Mouse (Mus musculus) retina, postnatal 1 day (tissue): ENCODE measurements around the gene Tango2.

ENCODE experiments used
- DNase-seq: peaks from one replicate; pipeline ENCODE4 v3.0.0-alpha.2; 2012

Tango2 gene

DNA sequence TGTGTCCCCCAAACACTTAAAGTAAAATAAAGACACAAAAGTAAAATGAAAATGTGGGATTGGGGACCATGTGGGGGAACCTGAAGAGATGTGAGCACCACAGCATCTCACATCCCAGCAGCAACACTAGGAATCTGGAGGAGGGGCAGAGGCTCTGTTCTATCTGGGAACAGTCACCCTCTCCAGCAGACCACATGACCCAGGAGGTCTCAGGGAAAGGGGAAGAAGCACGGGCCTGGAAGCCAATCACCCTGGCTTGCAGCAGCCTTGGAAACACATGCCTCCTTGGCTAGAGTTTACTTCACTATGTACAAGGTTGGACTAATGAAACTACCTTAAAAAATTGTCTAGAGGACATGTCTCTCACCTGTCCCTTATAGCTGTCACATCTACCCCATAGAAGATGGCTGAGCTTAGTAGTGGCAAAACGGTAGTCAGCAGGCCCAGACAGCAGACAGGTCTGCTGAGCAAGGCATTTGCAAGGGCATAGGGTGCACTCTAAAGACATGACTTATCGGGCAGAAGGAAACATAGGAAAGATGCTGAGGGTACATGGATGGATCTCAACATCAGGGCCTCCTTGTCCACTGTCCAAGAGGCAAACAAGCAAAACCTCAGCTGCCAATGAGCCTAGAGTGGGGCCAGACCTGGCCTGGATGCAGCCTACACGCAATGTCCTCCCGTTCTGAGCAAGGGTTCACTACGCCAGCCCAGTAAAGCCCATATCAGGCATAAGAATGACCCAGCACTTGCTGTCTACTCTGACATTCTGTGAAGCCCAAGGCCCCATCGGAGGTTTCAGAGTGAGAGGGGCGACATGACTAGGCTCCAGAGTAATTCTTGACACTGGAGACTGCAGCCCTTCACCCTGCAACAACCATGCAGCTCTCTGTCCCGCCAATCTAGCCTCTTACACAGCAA, 5.0 kb downstream of the Tango2 start:
- no peak for DNase-seq

- DNase-seq: no peak
Measured at GRCm38 (mm10) chr16:18342076-18342475, 5.8 kb downstream of the Tango2 start.

DNA sequence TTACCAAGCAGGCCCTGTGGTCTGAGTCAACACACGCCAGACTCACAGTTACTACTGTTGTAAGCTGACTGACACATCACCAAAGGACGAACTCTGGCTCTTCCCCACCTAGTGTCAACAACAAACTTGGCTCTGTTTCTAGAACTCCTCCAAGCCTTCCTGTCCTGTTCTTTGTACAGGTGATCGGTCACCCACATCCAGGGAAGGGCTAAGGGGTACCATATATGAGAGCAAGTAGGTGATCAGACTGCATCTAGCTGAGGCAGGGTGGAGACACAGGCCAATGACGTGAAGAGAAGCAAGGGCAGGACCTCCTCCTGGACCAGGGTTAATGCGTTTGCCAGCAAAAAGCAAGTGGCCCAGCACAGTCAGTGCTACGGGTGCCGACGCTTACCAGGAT, 6.3 kb downstream of the Tango2 start:
- no peak for DNase-seq

DNA sequence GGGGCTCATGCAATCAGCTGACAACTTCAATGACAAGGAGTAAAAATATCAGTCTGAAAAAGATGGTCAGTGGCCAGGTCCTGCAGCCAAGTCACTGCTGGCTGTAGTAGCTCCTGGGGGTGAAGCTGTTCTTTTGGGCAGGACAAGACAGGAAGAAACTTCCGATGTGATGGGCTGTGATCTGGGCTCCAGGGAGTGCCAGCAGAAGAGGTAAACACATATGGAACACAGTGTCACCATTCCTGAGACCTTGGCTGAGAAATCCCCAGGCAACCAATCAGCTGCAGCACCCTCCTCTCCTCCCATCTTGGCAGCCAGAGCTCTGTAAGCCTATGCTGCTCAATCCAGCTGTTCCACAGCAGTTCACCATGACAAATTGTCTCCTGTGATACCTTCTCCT, 8.0 kb downstream of the Tango2 start:
- no peak for DNase-seq

GRCm38 (mm10) chr16:18337261-18337660, 10.6 kb downstream of the Tango2 start:
- no peak for DNase-seq

GRCm38 (mm10) chr16:18335981-18336380, 11.9 kb downstream of the Tango2 start:
- no peak for DNase-seq

DNA sequence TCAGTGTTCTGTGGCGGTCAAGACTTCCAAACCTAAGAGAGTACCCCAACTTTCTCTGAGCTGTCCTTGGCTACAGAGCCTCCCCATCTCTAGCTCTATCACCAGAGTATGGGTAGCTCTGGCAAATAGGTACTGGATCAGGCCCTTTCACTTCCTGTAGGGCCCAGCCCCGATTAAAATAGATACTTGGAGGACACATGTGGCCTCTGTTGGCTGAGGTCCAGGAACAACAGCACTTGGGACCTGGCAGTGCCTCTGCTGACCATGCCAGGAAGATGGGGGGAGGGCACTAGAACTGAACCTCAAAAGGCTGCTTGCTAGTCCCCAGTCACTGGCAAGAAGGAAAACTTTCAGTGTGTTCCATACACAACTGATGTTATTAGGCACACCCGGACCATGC, 13.9 kb downstream of the Tango2 start:
- no peak for DNase-seq

DNA sequence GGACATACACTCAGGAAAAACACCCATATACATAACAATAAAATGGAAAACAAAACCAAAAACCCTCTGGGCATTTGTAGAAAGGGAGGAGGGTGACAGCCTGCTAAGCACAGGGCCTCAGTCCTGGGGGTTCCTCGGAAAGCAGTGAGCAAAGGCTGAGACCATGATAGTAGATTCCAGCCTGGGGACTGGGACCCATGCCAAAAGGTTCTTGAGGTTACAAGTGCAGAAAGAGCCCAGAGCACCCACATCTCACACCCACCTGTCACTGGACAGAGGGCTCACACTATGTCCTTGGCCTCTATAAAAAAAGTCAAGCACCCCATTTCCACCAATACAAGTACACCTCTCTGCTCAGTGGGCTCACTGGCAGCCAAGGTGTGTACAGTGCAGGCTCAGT, 19.4 kb downstream of the Tango2 start:
- DNase-seq: no peak

GRCm38 (mm10) chr16:18327936-18328335, 20.0 kb downstream of the Tango2 start:
- no peak for DNase-seq

DNA sequence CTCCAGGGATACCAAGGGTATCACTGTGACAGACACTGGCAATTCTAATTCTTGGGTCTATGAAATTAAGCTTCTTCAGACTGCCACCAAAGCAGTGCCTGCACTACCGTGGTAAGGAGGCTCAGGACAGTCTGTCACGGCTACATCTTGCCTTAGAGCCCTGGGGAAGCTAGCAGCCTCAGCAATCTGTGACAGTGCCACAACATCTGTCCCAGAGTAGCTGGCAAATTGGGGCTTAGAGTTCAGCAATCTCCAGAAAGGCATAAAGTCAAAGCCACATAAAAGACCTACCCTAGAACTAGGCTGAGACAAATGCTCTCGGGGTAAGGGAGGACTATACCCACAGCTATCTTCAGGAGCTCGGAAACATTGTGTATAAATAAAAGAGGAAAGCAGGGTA, 22.2 kb downstream of the Tango2 start:
- no peak for DNase-seq

DNA sequence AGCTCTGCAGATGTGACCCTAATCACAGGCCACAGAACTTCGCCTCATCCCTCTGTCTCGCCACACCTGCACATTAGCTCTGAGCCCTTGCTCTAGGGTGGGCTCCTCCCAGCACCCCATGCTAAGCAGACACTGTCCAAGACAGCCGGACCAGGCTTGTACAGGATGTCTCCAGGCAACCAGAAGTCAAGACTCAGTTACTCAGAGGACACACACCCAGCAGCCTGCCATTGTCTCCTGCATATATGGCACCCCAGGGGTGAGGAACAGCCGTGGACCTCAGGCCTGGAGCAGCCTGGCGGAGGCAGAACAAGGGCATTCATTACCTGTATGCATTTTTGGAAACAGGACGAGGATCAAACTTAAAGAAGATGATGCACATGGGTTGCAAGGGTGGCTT, 23.9 kb downstream of the Tango2 start:
- no peak for DNase-seq

- DNase-seq: no peak
Measured at GRCm38 (mm10) chr16:18323460-18323859, 24.4 kb downstream of the Tango2 start.

DNA sequence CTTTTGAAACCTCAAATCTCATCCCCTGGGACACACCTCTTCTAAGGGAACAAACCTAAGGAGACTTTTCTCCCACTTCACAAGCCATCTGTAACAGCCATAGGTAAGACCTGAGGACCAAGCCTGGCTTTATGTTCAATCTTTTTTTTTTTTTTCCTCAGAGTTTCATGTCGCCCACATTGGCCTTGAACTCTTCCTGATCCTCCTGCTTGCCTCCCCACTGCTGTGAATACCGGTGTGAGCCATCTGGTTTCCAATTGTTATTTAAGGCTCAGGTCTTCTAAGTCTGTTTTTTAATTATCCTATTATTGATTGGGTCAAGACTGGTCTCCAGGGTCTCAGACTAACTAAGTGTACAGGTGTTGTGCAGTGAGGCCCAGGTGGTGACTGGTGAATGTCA, 26.5 kb downstream of the Tango2 start:
- DNase-seq: no peak

- no peak for DNase-seq
Measured at GRCm38 (mm10) chr16:18318992-18319391, 28.9 kb downstream of the Tango2 start.

- DNase-seq: no peak
Measured at GRCm38 (mm10) chr16:18308159-18308558, 39.7 kb downstream of the Tango2 start.

- DNase-seq: peak; percentile 7
Measured at GRCm38 (mm10) chr16:18289614-18290013, 58.3 kb downstream of the Tango2 start.

GRCm38 (mm10) chr16:18289067-18289588, 58.8 kb downstream of the Tango2 start, which contains the start of gene Dgcr8:
Dgcr8 (minus strand) TSS chr16:18289246.
- peak; percentile 99 for DNase-seq

DNA sequence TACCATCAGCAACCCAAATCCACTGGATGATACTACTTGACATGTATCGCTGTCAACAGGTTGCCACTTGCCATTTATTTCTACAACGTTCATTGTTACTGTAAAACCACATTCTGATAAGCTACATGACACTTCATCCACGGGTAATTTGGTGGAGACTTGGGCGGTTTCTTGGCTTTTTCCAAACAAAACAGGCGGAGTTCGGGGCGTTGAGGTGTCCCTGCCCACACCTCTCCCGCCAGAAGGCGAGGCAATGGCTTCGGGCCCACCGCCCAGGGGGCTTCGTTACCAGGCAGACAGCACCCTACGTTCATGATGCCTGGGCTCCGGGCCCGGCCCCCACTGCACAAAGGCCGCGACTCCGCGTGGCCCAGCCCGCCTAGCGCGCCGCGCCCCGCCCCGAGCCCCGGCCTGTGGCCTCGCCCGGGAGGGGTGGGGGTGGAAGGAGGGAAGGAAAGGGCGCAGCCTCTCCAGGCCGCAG, 59.3 kb downstream of the Tango2 start:
- no peak for DNase-seq

DNA sequence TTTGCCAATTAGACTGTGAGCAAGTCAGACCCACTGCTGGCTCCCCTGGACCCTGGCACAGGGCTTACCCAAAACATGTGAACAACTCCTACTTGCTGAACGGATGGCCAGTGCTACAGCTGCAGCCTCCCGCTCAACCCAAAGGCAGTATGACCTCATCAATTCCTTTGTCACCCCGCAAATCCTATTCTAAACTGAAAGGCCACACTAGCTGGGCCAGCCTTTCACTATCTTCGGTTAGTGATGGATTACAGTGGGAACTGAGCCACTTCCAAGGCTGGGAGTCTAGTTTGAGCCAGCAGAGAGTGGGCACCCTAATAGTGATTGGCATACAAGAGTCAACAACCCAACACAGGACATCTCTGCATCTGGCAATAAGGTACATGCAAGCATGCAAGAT, 59.7 kb downstream of the Tango2 start:
- peak; percentile 53 for DNase-seq

- DNase-seq: peak; percentile 66
Measured at GRCm38 (mm10) chr16:18275166-18275565, 72.7 kb downstream of the Tango2 start.

DNA sequence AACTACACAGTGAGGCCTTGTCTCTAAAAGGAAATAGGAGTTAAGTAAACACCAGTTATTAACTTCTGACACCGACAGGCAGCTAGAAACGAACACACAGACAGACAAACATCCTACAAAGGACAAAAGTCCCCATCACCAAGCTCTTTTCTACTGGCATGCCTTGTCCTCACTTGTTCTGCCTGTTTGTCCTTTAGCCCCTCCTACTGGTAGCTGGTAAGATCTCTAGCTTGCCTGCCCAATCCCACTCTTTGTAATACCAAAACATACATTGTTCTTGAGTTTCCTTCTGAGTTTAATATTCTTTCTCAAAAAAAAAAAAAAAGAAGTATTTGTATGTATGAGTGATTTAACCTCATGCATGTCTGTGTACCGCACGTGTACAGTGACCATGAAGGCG, 79.7 kb downstream of the Tango2 start:
- DNase-seq: peak; percentile 37

- DNase-seq: no peak
Measured at GRCm38 (mm10) chr16:18265024-18265423, 82.9 kb downstream of the Tango2 start.

GRCm38 (mm10) chr16:18258221-18258620, 89.7 kb downstream of the Tango2 start, which contains the start of gene Gm49776:
Gm49776 (minus strand) TSS chr16:18258321.
- DNase-seq: no peak

DNA sequence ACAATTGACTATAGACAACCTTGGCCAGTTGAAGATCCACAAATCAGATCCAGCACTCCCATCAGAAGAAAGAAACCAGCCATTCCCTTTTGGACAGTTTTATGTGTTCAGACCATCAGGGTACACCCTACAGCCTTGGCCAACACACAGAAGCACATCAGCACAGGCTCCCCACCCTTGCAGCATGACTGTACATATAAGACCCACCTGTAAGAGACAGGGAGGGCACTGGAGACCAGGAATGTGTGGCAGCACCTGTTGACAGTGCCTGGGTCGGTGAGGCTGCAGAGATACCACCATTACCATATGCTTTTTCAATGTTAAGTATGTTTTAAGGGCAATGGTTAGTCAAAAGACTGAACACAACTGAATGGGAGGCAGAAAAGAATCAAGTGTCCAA, 94.0 kb downstream of the Tango2 start:
- no peak for DNase-seq
